Mouse (Mus musculus) urinary bladder, postnatal 10 days (tissue): ENCODE measurements at regions not wholly inside any gene's neighbourhood (a gene's known extent, or its start where the extent isn't known, plus 50 kb on each side); places are given as distances from the start of the nearest gene placed in this dataset.
"Not testable (repeated sequence)": the region's sequence is repeated elsewhere in the genome, so short reads cannot be mapped to it uniquely, and the experiment has no call there.

Source experiments
- DNase-seq: peaks from one replicate; pipeline ENCODE4 v3.0.0; 2022; ENCODE audit warnings: low spot score

GRCm38 (mm10) chr1:184669173-184669572 is 63.2 kb downstream of the Hlx start:
- DNase-seq = not testable (repeated sequence)

- DNase-seq = no peak
Measured at GRCm38 (mm10) chr1:184668428-184668827, 64.0 kb downstream of the Hlx start.

- DNase-seq = no peak
Measured at GRCm38 (mm10) chr1:184668022-184668421, 64.4 kb downstream of the Hlx start.

GRCm38 (mm10) chr1:184665243-184665642 is 67.2 kb downstream of the Hlx start:
- no peak for DNase-seq

GRCm38 (mm10) chr1:184664098-184664375 is 68.4 kb downstream of the Hlx start:
- no peak for DNase-seq

GRCm38 (mm10) chr1:184663300-184664097 is 68.9 kb downstream of the Hlx start:
- DNase-seq = no peak

GRCm38 (mm10) chr1:184650541-184651105 is 81.8 kb downstream of the Hlx start:
- DNase-seq = no peak

GRCm38 (mm10) chr1:184647920-184648540 is 84.4 kb downstream of the Hlx start:
- DNase-seq = no peak

- no peak for DNase-seq
Measured at GRCm38 (mm10) chr1:184644767-184645598, 87.4 kb downstream of the Hlx start.

- DNase-seq = no peak
Measured at GRCm38 (mm10) chr1:184630695-184631475, 101.5 kb downstream of the Hlx start.

GRCm38 (mm10) chr1:184629194-184629593 is 103.2 kb downstream of the Hlx start:
- DNase-seq = no peak

GRCm38 (mm10) chr1:184628566-184629168 is 103.8 kb downstream of the Hlx start:
- DNase-seq = no peak

- no peak for DNase-seq
Measured at GRCm38 (mm10) chr1:184622462-184622861, 110.0 kb downstream of the Hlx start.

GRCm38 (mm10) chr1:184621950-184622349 is 110.5 kb downstream of the Hlx start:
- no peak for DNase-seq

GRCm38 (mm10) chr1:184617853-184618454 is 114.5 kb downstream of the Hlx start:
- no peak for DNase-seq

GRCm38 (mm10) chr1:184615991-184616390 is 116.4 kb downstream of the Hlx start:
- no peak for DNase-seq

GRCm38 (mm10) chr1:184614699-184615415 is 117.6 kb downstream of the Hlx start:
- no peak for DNase-seq

- no peak for DNase-seq
Measured at GRCm38 (mm10) chr1:184612880-184613279, 119.5 kb downstream of the Hlx start.

GRCm38 (mm10) chr1:184608938-184609337 is 123.5 kb downstream of the Hlx start:
- no peak for DNase-seq

GRCm38 (mm10) chr1:184608338-184608737 is 124.1 kb downstream of the Hlx start:
- DNase-seq = no peak
